Mouse (Mus musculus) lung, adult 2 months (tissue): ENCODE data around the gene Ier2. TPM values are rescaled to one million over a fixed set of nuclear protein-coding genes. Genes with fewer than 3 reads are reported as not detected.

ENCODE experiments used
- DNase-seq: peaks from one replicate; pipeline ENCODE4 v3.0.0; 2022
- H3K4me1 ChIP-seq: fragments of 200-500 bp; 2 replicates; pipeline ENCODE4 v1.6.1; 2011; ENCODE audit warnings: low read length; ENCODE audit not compliant: control insufficient read depth, insufficient read depth
- H3K4me3 ChIP-seq: fragments of 200-500 bp; replicated peaks from 2 replicates; pipeline ENCODE3; 2011; ENCODE audit warnings: low read depth, mild to moderate bottlenecking, control low read depth, low read length; ENCODE audit errors: extremely low read depth
- CTCF ChIP-seq: fragments of 200-500 bp; IDR thresholded peaks from 2 replicates; pipeline ENCODE4 v1.5.1; 2011; ENCODE audit warnings: mild to moderate bottlenecking, low read length, control low read depth; ENCODE audit not compliant: insufficient read depth
- POLR2A ChIP-seq: fragments of 200-500 bp; IDR thresholded peaks from 2 replicates; pipeline ENCODE4 v1.6.1; 2011; ENCODE audit warnings: low read depth, mild to moderate bottlenecking, control low read depth, low read length, borderline replicate concordance; ENCODE audit errors: extremely low read depth
- WGBS: fragments of 180-500 bp; shearing (Covaris S2); methylation state at CpG from one replicate; pipeline ENCODE4 v1.1.7; 2018; 5-methylcytosine and 5-hydroxymethylcytosine counted together
- polyA plus RNA-seq: library from polyadenylated mRNA; depleted of rRNA; stranded (reverse); fragments of >200 nt; gene quantifications from 2 replicates; pipeline ENCODE4 v1.2.3, GENCODE M21; 2012; rRNA removed

The Ier2 gene
- 34.6 and 47.1 TPM in 2 replicates for polyA plus RNA-seq

DNA sequence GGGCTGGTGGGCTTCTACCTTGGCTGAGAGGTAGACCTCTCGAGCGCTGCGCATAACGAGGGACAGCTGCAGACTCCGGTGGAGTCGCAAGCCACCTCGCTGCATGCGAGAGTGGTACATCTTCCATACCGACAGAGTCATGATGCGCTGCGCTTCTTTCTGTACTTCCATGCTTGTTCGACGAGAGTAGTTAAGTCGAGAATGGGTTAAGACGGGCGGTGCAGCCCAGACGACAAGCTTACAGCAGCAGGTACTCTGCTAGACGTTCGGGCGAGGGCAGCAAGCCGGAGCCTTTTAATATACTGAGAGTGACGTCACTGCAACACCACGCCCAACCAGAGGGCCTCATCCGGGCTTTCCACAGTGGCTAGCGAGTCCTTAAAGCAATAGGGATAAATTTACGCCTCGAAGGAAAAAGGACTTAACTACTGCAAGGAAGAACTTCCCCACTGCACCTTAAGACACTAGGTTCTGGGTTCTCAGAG, at the start of gene Ier2:
Ier2 (minus strand) TSS at position 272 of the 485 bp plus-strand sequence.
- TF ChIP-seq POLR2A = peak; percentile 100
- no peak for TF ChIP-seq CTCF
- H3K4me3 ChIP-seq = peak within 1 kb of the TSS; percentile 98
- under 1% methylated on average over 27 of the region's 27 CpGs for WGBS
- H3K4me1 ChIP-seq = peaks cover 11% of the 10 kb centered on the region
- DNase-seq = peak; percentile 95

DNA sequence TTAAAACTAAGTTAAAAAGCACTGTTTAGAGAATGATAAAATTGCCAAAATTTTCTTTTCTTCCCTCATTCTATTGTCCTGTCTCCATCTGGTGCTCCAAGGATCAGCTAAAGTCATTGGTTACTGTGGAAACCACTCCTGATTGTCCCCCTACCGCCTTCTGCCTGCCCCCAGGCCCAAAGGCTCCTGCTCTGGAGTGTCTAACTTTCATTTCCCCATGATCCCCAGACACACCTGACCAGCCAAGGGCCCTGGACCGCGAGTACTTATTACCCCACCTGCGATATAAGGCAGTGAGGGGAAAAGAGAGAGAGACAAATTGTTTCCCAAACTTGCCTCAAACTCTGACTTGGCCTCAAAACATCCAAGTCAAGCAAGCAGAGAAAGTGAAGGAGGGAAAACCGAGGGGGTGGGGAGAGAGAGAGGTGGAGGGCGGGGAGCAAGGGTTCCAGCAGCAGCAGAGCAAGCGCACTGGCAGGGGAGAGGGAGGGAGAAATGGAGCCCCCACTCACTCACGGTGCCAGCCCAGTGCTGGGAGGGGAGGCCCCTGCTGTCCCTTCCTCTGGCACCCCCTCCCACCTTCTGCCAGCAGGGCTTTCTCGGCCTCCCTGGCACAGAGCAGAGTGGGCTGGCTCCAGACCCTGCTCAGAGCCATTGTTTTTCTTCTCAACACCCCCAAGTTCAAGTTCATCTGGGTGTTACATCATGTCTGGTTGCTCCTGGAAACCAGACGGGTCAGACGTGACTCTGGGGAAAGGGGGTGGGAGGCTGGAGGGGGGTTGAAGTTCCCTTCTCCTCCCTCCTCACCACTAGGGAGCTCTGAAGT, 49.5 kb upstream of the Ier2 start:
- DNase-seq = no peak
- TF ChIP-seq CTCF (no peak), POLR2A (no peak)
- Histone ChIP-seq H3K4me1 (peaks cover 25% of the 10 kb centered on the region), H3K4me3 (no peak overlapping the region)
- 33% methylated on average over 11 of the region's 11 CpGs for WGBS

DNA sequence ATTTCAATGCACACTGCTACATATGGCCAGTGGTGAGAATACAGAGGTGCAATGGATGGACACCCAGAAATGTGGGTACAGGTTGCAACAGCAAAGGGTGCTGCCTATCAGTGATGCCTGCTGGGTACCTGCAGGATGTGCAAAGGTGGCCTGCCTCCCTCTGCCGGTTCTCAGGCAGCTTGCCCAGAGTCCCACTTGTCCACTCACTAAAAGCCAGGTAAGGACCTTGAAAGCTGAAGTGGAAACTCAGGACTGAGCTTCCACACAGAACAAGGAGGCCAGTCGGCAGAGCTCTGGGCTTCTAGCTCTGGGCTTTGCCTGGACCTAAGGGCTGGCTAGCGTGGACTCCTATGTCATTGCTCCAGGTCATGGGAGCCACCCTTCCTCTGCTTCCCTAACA, 48.7 kb upstream of the Ier2 start:
- TF ChIP-seq POLR2A = no peak
- no peak for TF ChIP-seq CTCF
- 36% methylated on average over 3 of the region's 3 CpGs for WGBS
- no peak for DNase-seq
- no peak overlapping the region for H3K4me3 ChIP-seq
- H3K4me1 ChIP-seq = peaks cover 29% of the 10 kb centered on the region

DNA sequence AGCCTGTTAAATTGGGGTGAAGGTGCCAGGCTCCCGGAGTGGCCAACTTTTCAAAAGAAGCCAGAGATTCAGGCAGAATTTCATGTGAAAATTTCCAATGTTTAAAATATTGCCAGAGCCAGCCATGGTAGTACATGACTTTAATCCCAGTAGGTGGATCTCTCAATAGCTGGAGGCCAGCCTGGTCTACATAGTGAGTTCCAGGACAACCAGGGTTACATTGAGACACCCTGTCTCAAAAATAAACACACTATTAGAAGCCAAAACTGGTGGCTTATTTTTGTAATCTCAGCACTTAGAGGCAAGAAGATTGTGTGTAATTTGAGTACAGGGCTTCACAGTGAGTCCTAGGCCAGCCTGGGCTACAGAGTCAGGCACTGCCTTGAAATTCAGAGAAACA, 47.3 kb upstream of the Ier2 start:
- Histone ChIP-seq H3K4me1 (peaks cover 33% of the 10 kb centered on the region), H3K4me3 (no peak overlapping the region)
- DNase-seq = no peak
- WGBS = 73% methylated on average over 1 of the region's 1 CpGs
- TF ChIP-seq CTCF (no peak), POLR2A (no peak)

DNA sequence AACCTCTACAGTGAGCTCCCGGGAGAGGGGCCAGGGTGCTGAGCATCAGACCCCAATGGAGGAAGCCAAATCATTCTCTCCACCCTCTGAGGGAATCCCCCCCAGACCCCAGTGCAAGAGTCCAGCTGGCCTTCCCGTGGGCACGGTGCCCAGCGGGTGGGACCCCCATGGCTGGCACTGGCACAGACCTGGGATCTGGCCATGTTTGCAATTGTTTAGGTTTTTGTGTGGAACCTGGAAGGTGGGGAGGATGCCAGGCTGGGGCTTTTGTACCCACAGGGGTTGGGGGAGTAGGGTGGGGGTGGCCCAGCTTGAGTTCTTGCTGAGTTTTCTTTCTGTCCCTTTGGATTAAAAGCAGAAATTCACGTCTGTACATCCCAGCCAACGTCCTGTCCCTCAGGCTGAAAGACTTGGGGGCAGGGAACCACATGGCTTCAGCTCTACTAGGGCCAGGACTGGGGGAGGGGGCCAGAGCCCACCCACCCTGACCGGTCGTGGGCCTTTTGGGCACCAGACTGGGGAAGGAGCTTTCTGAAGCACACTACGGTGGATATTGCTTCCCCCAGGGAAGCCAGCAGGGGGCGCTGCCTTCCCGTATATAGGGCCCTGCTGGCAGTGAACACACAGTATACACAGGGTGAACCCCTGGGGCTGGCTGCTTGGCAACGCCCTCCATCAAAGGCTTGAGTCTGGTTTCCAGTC, 46.3 kb upstream of the Ier2 start:
- 24% methylated on average over 12 of the region's 12 CpGs for whole genome bisulfite sequencing
- Histone ChIP-seq H3K4me1 (peaks cover 36% of the 10 kb centered on the region), H3K4me3 (no peak overlapping the region)
- peak; percentile 80 for DNase-seq
- TF ChIP-seq CTCF (peak; percentile 85), POLR2A (no peak)

DNA sequence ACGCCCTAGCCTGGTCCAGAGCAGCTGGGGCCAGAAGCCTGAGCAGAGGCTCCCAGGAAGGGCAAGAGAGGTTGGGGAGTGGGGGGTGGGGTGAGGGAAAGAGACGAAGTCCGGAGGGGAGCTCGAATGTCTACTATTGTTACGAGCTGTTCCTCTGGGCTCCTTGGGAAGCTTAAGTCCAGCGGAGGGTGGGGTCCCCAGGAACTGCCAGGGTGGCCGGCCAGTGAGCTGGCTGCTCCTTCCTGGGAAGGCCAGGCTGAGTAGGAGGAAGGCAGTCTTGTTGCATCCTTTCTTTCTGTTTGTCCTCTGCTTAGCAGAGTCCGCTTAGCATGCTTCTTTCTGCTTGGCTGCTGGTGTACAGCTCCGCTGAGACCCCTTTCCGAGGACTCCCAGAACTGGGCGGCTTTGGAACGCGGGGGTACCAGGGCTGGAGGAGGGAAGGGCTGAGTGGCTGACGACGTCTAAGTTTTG, 45.5 kb upstream of the Ier2 start:
- peak overlapping the region; percentile 29 for H3K4me3 ChIP-seq
- TF ChIP-seq POLR2A (no peak), CTCF (no peak)
- 38% methylated on average over 15 of the region's 15 CpGs for WGBS
- DNase-seq = peak; percentile 46
- H3K4me1 ChIP-seq = peaks cover 36% of the 10 kb centered on the region

DNA sequence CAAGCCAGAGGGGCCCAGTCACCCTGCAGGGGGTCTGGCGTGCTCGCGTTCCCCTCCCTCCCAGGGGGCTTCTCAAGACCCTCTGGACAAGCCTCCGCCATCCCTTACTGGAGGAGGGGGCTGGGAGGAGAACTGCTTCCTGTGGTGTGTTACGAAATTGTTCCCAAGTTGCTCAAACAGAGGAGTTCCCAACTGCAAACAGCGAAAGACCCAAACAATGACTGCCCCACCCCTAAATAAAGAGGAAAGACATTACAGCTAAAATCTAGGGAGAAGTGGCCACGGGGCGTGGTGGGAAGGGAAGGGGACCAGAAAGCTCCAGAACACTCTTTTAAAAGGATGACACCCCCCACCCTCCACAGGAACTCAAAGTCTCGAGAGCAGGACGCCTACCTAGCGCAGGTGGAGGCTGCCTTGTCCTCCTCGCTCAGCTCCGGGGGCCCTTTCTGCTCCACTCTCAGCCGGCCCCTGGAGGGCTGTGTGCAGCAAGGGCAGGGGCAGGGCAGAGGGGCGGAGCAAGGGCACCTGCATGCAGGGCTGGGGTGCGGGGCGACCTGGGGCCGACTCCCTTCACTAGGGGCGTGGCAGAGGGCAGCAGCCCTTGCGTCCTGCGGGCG, 44.7 kb upstream of the Ier2 start:
- peak; percentile 83 for DNase-seq
- Histone ChIP-seq H3K4me3 (peak overlapping the region; percentile 45), H3K4me1 (peaks cover 37% of the 10 kb centered on the region)
- 23% methylated on average over 22 of the region's 22 CpGs for WGBS
- TF ChIP-seq POLR2A (no peak), CTCF (no peak)

DNA sequence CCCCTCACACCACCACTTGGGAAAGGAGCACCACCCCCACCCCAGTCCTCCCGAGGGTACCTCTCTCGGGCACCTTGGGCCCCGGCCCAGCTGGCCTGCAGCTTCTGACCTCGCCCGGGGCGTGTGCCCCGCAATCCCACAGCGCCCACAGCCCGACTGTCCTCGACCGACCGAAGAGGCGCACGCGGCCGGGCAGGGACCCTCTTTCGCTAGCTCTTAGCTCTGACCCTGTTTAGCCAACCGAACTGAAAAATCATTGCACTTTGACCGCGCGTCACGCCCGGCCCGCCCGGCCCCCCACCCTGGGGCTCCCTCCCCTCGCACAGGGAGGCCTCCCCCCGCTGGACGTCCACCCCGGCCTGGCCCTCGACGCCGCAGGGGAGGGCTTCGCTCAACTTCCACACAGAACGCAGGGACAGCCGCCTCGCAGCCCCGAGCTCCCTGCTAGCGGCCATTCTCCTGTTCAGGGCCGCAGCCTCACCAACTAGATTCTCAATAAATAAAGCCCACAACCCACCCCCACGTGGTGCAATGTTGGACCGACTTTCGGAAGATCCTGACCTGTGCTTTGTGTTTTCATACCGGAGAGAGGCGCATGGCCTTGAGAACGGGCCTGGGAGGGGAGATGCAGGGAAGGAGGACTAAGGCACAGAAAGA, 44.1 kb upstream of the Ier2 start:
- Histone ChIP-seq H3K4me3 (peak overlapping the region; percentile 45), H3K4me1 (peaks cover 36% of the 10 kb centered on the region)
- TF ChIP-seq CTCF (no peak), POLR2A (no peak)
- peak; percentile 56 for DNase-seq
- WGBS = 25% methylated on average over 45 of the region's 45 CpGs

DNA sequence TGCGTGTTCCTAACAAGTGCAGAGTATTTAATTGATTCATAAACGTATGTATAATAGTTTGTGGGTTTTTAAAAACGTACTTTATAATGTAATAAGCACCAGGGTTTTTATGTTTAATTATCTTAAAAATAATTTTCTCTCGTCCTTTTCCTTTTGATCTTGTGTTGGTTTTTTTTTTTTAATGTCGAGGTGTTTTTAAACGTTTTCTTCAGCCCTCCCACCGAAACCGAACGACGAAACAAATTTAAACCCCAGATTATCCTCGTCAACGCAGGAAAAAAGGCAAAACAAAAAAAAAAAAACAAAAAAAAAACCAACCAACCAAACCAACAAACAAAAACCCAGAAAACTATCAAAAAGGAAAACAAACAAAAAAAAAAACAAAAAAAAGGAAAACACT, 43.3 kb upstream of the Ier2 start:
- 39% methylated on average over 12 of the region's 12 CpGs for WGBS
- TF ChIP-seq CTCF (no peak), POLR2A (no peak)
- no peak overlapping the region for H3K4me3 ChIP-seq
- DNase-seq = no peak
- H3K4me1 ChIP-seq = peaks cover 35% of the 10 kb centered on the region
